Mouse (Mus musculus): ENCODE measurements around the gene Synj1. TPM values are rescaled to one million over a fixed set of nuclear protein-coding genes. Genes with fewer than 3 reads are reported as not detected.
A peak's percentile ranks its signal among the peaks of the same experiment; 100 is the strongest.

Synj1 gene
- polyA plus RNA-seq, 1 experiment = 42.2 TPM

- TF ChIP-seq CTCF (IDR thresholded peaks at IDR 0.05; ENCODE audit: insufficient read depth, low read length) = no peak
- no peak for TF ChIP-seq POLR2A (IDR thresholded peaks at IDR 0.05; ENCODE audit: borderline replicate concordance, extremely low read depth, low read depth, low read length)
- no peak for DNase-seq
- peaks cover 3% of the 10 kb centered on the region; the same call in 1 of the 2 replicates for H3K4me1 ChIP-seq (ENCODE audit: control insufficient read depth, insufficient read depth, low read length)
These were observed 76.9 kb downstream of the Synj1 start for GRCm38 (mm10) chr16:90934193-90934686.

GRCm38 (mm10) chr16:90933534-90934176 lies 77.5 kb downstream of the Synj1 start:
- Histone ChIP-seq H3K4me3 (replicated peaks; ENCODE audit: extremely low read depth, low read depth, low read length) (peak overlapping the region; percentile 68), H3K4me1 (ENCODE audit: control insufficient read depth, insufficient read depth, low read length) (peaks cover 3% of the 10 kb centered on the region; the same call in 1 of the 2 replicates)
- WGBS = 25% methylated on average over 13 of the region's 13 CpGs
- DNase-seq = no peak
- TF ChIP-seq CTCF (IDR thresholded peaks at IDR 0.05; ENCODE audit: insufficient read depth, low read length) = no peak
- no peak for TF ChIP-seq POLR2A (IDR thresholded peaks at IDR 0.05; ENCODE audit: borderline replicate concordance, extremely low read depth, low read depth, low read length)

More at GRCm38 (mm10) chr16:90934193-90934686, 76.9 kb downstream of the Synj1 start:
- peak overlapping the region; percentile 68 for H3K4me3 ChIP-seq (replicated peaks; ENCODE audit: extremely low read depth, low read depth, low read length)
- WGBS = under 1% methylated on average over 38 of the region's 38 CpGs

DNA sequence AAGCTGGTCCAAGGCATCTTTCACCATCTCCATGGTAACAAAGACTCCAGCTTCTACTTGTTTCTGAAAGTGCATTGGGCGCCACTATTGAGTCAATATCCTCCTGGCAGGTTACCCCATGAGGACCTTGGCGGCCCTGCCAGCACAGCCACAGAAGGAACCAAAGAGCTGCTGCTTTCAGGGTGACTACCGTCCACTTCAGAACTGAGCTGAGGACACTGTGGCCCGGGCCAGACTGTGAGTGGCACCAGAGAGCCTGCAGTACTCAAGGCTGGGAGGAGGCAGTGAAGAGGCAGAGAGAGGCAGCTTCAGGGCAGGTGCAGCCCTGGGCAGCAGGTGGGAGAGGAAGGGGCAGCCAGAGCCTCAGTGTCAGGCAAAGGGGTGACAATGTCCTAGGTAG lies 83.7 kb downstream of the Synj1 start:
- no peak overlapping the region for H3K4me3 ChIP-seq (replicated peaks; ENCODE audit: extremely low read depth, low read depth, low read length)
- no peaks in the 10 kb centered on the region for H3K4me1 ChIP-seq (ENCODE audit: control insufficient read depth, insufficient read depth, low read length)
- DNase-seq = no peak
- no peak for TF ChIP-seq CTCF (IDR thresholded peaks at IDR 0.05; ENCODE audit: insufficient read depth, low read length)
- TF ChIP-seq POLR2A (IDR thresholded peaks at IDR 0.05; ENCODE audit: borderline replicate concordance, extremely low read depth, low read depth, low read length) = no peak
- WGBS = 68% methylated on average over 4 of the region's 4 CpGs

GRCm38 (mm10) chr16:90925461-90925860 lies 85.6 kb downstream of the Synj1 start:
- WGBS = 19% methylated on average over 5 of the region's 5 CpGs
- peak; percentile 60 for DNase-seq
- peak; percentile 92 for TF ChIP-seq CTCF (IDR thresholded peaks at IDR 0.05; ENCODE audit: insufficient read depth, low read length)
- no peak for TF ChIP-seq POLR2A (IDR thresholded peaks at IDR 0.05; ENCODE audit: borderline replicate concordance, extremely low read depth, low read depth, low read length)
- no peak overlapping the region for H3K4me3 ChIP-seq (replicated peaks; ENCODE audit: extremely low read depth, low read depth, low read length)
- no peaks in the 10 kb centered on the region for H3K4me1 ChIP-seq (ENCODE audit: control insufficient read depth, insufficient read depth, low read length)

- WGBS = 68% methylated on average over 13 of the region's 13 CpGs
- no peak for DNase-seq
- no peak overlapping the region for H3K4me3 ChIP-seq (replicated peaks; ENCODE audit: extremely low read depth, low read depth, low read length)
- no peaks in the 10 kb centered on the region for H3K4me1 ChIP-seq (ENCODE audit: control insufficient read depth, insufficient read depth, low read length)
- TF ChIP-seq POLR2A (IDR thresholded peaks at IDR 0.05; ENCODE audit: borderline replicate concordance, extremely low read depth, low read depth, low read length) = no peak
- no peak for TF ChIP-seq CTCF (IDR thresholded peaks at IDR 0.05; ENCODE audit: insufficient read depth, low read length)
These were observed 86.3 kb downstream of the Synj1 start for GRCm38 (mm10) chr16:90924606-90925370.

DNA sequence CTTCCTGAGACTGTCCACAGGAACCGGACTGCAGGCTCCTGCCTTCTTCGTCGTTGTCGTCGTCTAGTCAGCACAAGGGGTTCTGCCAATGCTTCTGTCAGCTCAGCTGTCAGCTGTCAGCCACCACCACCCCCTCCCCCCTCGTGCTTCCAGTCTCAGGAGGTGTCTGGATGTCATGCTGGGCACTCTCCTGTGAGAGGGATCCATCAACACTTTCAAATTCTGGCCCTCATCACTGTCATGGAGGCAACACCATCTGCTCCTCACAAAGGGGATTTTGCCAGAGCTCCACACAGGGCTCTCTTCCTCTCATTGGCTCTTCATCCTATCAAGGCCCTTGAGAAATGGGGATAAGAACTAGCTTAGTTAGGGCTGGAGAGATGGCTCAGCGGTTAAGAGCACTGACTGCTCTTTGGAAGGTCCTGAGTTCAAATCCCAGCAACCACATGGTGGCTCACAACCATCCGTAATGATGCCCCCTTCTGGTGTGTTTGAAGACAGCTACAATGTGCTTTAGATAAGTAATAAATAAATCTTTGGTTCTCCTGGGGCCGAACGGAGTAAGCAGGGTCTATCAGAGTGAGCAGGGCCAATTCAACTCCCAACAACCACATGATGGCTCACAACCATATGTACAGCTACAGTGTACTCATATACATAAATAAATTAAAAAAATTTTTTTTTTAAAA lies 89.5 kb downstream of the Synj1 start:
- no peak overlapping the region for H3K4me3 ChIP-seq (replicated peaks; ENCODE audit: extremely low read depth, low read depth, low read length)
- DNase-seq = no peak
- TF ChIP-seq CTCF (IDR thresholded peaks at IDR 0.05; ENCODE audit: insufficient read depth, low read length) = no peak
- no peak for TF ChIP-seq POLR2A (IDR thresholded peaks at IDR 0.05; ENCODE audit: borderline replicate concordance, extremely low read depth, low read depth, low read length)
- no peaks in the 10 kb centered on the region for H3K4me1 ChIP-seq (ENCODE audit: control insufficient read depth, insufficient read depth, low read length)
- WGBS = 43% methylated on average over 10 of the region's 10 CpGs

GRCm38 (mm10) chr16:90917156-90917555 lies 94.0 kb downstream of the Synj1 start:
- TF ChIP-seq POLR2A (IDR thresholded peaks at IDR 0.05; ENCODE audit: borderline replicate concordance, extremely low read depth, low read depth, low read length) = no peak
- TF ChIP-seq CTCF (IDR thresholded peaks at IDR 0.05; ENCODE audit: insufficient read depth, low read length) = no peak
- no peaks in the 10 kb centered on the region for H3K4me1 ChIP-seq (ENCODE audit: control insufficient read depth, insufficient read depth, low read length)
- DNase-seq = no peak
- no peak overlapping the region for H3K4me3 ChIP-seq (replicated peaks; ENCODE audit: extremely low read depth, low read depth, low read length)
- 82% methylated on average over 8 of the region's 8 CpGs for WGBS

- H3K4me1 ChIP-seq (ENCODE audit: control insufficient read depth, insufficient read depth, low read length) = no peaks in the 10 kb centered on the region
- no peak for DNase-seq
- TF ChIP-seq CTCF (IDR thresholded peaks at IDR 0.05; ENCODE audit: insufficient read depth, low read length) = no peak
- no peak for TF ChIP-seq POLR2A (IDR thresholded peaks at IDR 0.05; ENCODE audit: borderline replicate concordance, extremely low read depth, low read depth, low read length)
- H3K4me3 ChIP-seq (replicated peaks; ENCODE audit: extremely low read depth, low read depth, low read length) = no peak overlapping the region
- WGBS = 16% methylated on average over 12 of the region's 12 CpGs
These were observed 95.0 kb downstream of the Synj1 start for GRCm38 (mm10) chr16:90916040-90916481.

DNA sequence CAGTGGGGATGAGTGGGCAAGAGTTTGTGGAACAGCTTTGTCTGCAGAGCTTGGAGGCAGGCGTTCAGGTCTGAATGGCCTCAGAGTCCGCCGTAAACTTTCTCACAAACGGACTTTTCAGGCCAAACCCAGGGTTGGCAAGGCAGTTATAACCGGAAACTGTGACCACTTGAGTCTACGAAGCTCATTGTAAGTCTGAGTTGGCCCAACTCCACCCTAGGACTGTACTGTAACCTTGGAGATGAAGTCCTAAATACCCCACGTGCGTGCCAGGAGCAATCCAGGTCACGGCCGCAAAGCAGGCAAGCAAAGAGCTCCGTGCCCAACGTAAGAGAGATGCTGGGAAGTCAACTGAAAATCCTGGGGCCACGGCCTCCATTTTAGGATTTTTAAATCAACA lies 99.3 kb downstream of the Synj1 start:
- Histone ChIP-seq H3K4me1 (ENCODE audit: control insufficient read depth, insufficient read depth, low read length) (no peaks in the 10 kb centered on the region), H3K4me3 (replicated peaks; ENCODE audit: extremely low read depth, low read depth, low read length) (no peak overlapping the region)
- DNase-seq = no peak
- 72% methylated on average over 13 of the region's 13 CpGs for WGBS
- TF ChIP-seq CTCF (IDR thresholded peaks at IDR 0.05; ENCODE audit: insufficient read depth, low read length) = no peak
- no peak for TF ChIP-seq POLR2A (IDR thresholded peaks at IDR 0.05; ENCODE audit: borderline replicate concordance, extremely low read depth, low read depth, low read length)

Data from lung, adult 2 months (tissue).